Mouse (Mus musculus): ENCODE measurements around the gene Nr2c2ap.

- TF ChIP-seq EP300 (IDR thresholded peaks at IDR 0.05; ENCODE audit: insufficient read depth, low read depth, low read length) (peak; percentile 72; the same call in 1 of the 2 replicates), CTCF (IDR thresholded peaks at IDR 0.05) (no peak)
These were observed 41.0 kb downstream of the Nr2c2ap start, which contains the start of gene Tmem161a for GRCm38 (mm10) chr8:70172043-70172681.
